Mouse (Mus musculus): ENCODE results near the gene Ankrd60. TPM values are rescaled to one million over a fixed set of nuclear protein-coding genes. Genes with fewer than 3 reads are reported as not detected.

The Ankrd60 gene
- total and polyA plus RNA-seq, 3 experiments = not detected

GRCm38 (mm10) chr2:173535886-173536285 lies 42.3 kb downstream of the Ankrd60 start:
- TF ChIP-seq BHLHE40 (IDR thresholded peaks at IDR 0.05; ENCODE audit: borderline replicate concordance, low read depth, low read length) = no peak
- no peak for TF ChIP-seq NRF1 (IDR thresholded peaks at IDR 0.05; ENCODE audit: insufficient read depth, low read depth, low read length, poor library complexity, severe bottlenecking)
- TF ChIP-seq RAD21 (IDR thresholded peaks at IDR 0.05; ENCODE audit: low read depth, low read length) = no peak
- TF ChIP-seq ELF1 (IDR thresholded peaks at IDR 0.05; ENCODE audit: low read depth, low read length) = no peak
- TF ChIP-seq POLR2AphosphoS2 (IDR thresholded peaks at IDR 0.05; ENCODE audit: low read length) = no peak
- no peak for TF ChIP-seq TCF12 (IDR thresholded peaks at IDR 0.05; ENCODE audit: low read depth, low read length)
- no peak for TF ChIP-seq CHD2 (IDR thresholded peaks at IDR 0.05; ENCODE audit: low read length)
- TF ChIP-seq POLR2A (IDR thresholded peaks at IDR 0.05; ENCODE audit: control insufficient read depth in 1 of 2, insufficient read depth in 1 of 2, low read depth in 1 of 2, low read length in 2 of 2, poor library complexity in 1 of 2) = no peak
- no peak for TF ChIP-seq USF2 (IDR thresholded peaks at IDR 0.05; ENCODE audit: borderline replicate concordance in 1 of 2, insufficient read depth in 1 of 2, low read depth in 1 of 2, low read length in 2 of 2)
- no peak for TF ChIP-seq CTCF (IDR thresholded peaks at IDR 0.05 in 2 of 3, conservative IDR thresholded peaks at IDR 0.05 in 1 of 3; ENCODE audit: control insufficient read depth in 1 of 3, insufficient read depth in 1 of 3, low read depth in 2 of 3, low read length in 3 of 3, poor library complexity in 1 of 3, severe bottlenecking in 1 of 3)
- no peak for TF ChIP-seq KAT2A (conservative IDR thresholded peaks at IDR 0.05; ENCODE audit: low read depth, low read length)
- TF ChIP-seq GABPA (IDR thresholded peaks at IDR 0.05; ENCODE audit: low read depth, low read length) = no peak
- TF ChIP-seq SIN3A (IDR thresholded peaks at IDR 0.05; ENCODE audit: low read length) = no peak
- no peak for TF ChIP-seq MAX (IDR thresholded peaks at IDR 0.05; ENCODE audit: low read length)
- TF ChIP-seq RCOR1 (IDR thresholded peaks at IDR 0.05; ENCODE audit: low read depth, low read length) = no peak
- TF ChIP-seq TAL1 (IDR thresholded peaks at IDR 0.05; ENCODE audit: low read length) = no peak
- no peak for DNase-seq (ENCODE audit: low read depth, low spot score)
- Histone ChIP-seq H3K4me3 (ENCODE audit: control insufficient read depth in 1 of 2, insufficient read depth in 1 of 2, low read depth in 2 of 2, low read length in 2 of 2) (no peak overlapping the region), H3K9ac (ENCODE audit: control insufficient read depth, low read depth, low read length, poor library complexity, severe bottlenecking) (no peak overlapping the region), H3K9me3 (replicated peaks; ENCODE audit: insufficient read depth, low read length) (no peaks in the 10 kb centered on the region), H3K36me3 (ENCODE audit: control insufficient read depth in 1 of 2, insufficient read depth in 2 of 2, low read length in 2 of 2) (no peaks in the 10 kb centered on the region), H3K79me2 (ENCODE audit: control insufficient read depth, insufficient read depth, low read length, poor library complexity) (no peaks in the 10 kb centered on the region), H3K27me3 (ENCODE audit: control insufficient read depth in 1 of 2, insufficient read depth in 2 of 2, low read length in 2 of 2) (no peaks in the 10 kb centered on the region), H3K4me1 (ENCODE audit: control insufficient read depth in 1 of 2, insufficient read depth in 2 of 2, low read length in 2 of 2) (no peaks in the 10 kb centered on the region), H3K27ac (ENCODE audit: control insufficient read depth, low read depth, low read length) (no peak overlapping the region)

GRCm38 (mm10) chr2:173535390-173535789 lies 42.8 kb downstream of the Ankrd60 start:
- Histone ChIP-seq H3K4me3 (ENCODE audit: control insufficient read depth in 1 of 2, insufficient read depth in 1 of 2, low read depth in 2 of 2, low read length in 2 of 2) (no peak overlapping the region), H3K4me1 (ENCODE audit: control insufficient read depth in 1 of 2, insufficient read depth in 2 of 2, low read length in 2 of 2) (no peaks in the 10 kb centered on the region), H3K9me3 (replicated peaks; ENCODE audit: insufficient read depth, low read length) (no peaks in the 10 kb centered on the region), H3K27me3 (ENCODE audit: control insufficient read depth in 1 of 2, insufficient read depth in 2 of 2, low read length in 2 of 2) (no peaks in the 10 kb centered on the region), H3K27ac (ENCODE audit: control insufficient read depth, low read depth, low read length) (no peak overlapping the region), H3K9ac (ENCODE audit: control insufficient read depth, low read depth, low read length, poor library complexity, severe bottlenecking) (no peak overlapping the region), H3K79me2 (ENCODE audit: control insufficient read depth, insufficient read depth, low read length, poor library complexity) (no peaks in the 10 kb centered on the region), H3K36me3 (ENCODE audit: control insufficient read depth in 1 of 2, insufficient read depth in 2 of 2, low read length in 2 of 2) (no peaks in the 10 kb centered on the region)
- no peak for DNase-seq (ENCODE audit: low read depth, low spot score)
- TF ChIP-seq MYC (IDR thresholded peaks at IDR 0.05; ENCODE audit: low read depth, low read length) (no peak), ETS1 (IDR thresholded peaks at IDR 0.05; ENCODE audit: low read depth, low read length) (no peak), JUND (IDR thresholded peaks at IDR 0.05; ENCODE audit: low read depth, low read length) (no peak), NRF1 (IDR thresholded peaks at IDR 0.05; ENCODE audit: insufficient read depth, low read depth, low read length, poor library complexity, severe bottlenecking) (no peak), UBTF (IDR thresholded peaks at IDR 0.05; ENCODE audit: borderline replicate concordance, insufficient read depth, low read depth, low read length) (no peak), ELF1 (IDR thresholded peaks at IDR 0.05; ENCODE audit: low read depth, low read length) (no peak), ZC3H11A (IDR thresholded peaks at IDR 0.05; ENCODE audit: low read depth, low read length) (no peak), MEF2A (IDR thresholded peaks at IDR 0.05; ENCODE audit: extremely low read depth, insufficient replicate concordance, low read depth, low read length, poor library complexity, severe bottlenecking) (no peak), HCFC1 (IDR thresholded peaks at IDR 0.05; ENCODE audit: low read depth, low read length) (no peak), MAZ (IDR thresholded peaks at IDR 0.05; ENCODE audit: low read depth, low read length) (no peak), ZKSCAN1 (IDR thresholded peaks at IDR 0.05; ENCODE audit: low read depth, low read length) (no peak), POLR2A (IDR thresholded peaks at IDR 0.05; ENCODE audit: control insufficient read depth in 1 of 2, insufficient read depth in 1 of 2, low read depth in 1 of 2, low read length in 2 of 2, poor library complexity in 1 of 2) (no peak)

Data from MEL (cell line).